Mouse (Mus musculus) retina, embryonic 14.5 days (tissue): ENCODE measurements at regions not wholly inside any gene's neighbourhood (a gene's known extent, or its start where the extent isn't known, plus 50 kb on each side); places are given as distances from the start of the nearest gene placed in this dataset.
"Not testable (repeated sequence)": the region's sequence is repeated elsewhere in the genome, so short reads cannot be mapped to it uniquely, and the experiment has no call there.

Experiments
- DNase-seq: peaks from one replicate; pipeline ENCODE4 v3.0.0-alpha.2; 2015; ENCODE audit warnings: low spot score

GRCm38 (mm10) chr4:51127813-51128212, 88.7 kb upstream of the Cylc2 start:
- no peak for DNase-seq

GRCm38 (mm10) chr4:51131846-51132245, 84.6 kb upstream of the Cylc2 start:
- not testable (repeated sequence) for DNase-seq

- DNase-seq, result peak; percentile 17
Observed at GRCm38 (mm10) chr4:51152973-51153372, 63.5 kb upstream of the Cylc2 start.

- DNase-seq, result peak; percentile 20
Observed at GRCm38 (mm10) chr4:51153539-51153938, 62.9 kb upstream of the Cylc2 start.
